Mouse (Mus musculus) lung, postnatal 0 days (tissue): Measurements from ENCODE around the gene Plekha5.

Experiments
- CTCF ChIP-seq: IDR thresholded peaks from 2 replicates; pipeline ENCODE4 v1.5.1; 2016; ENCODE audit warnings: antibody characterized with exemption, mild to moderate bottlenecking
- EP300 ChIP-seq: IDR thresholded peaks from 2 replicates; pipeline ENCODE4 v1.6.1; 2016; ENCODE audit warnings: antibody characterized with exemption, mild to moderate bottlenecking, control low read depth

DNA sequence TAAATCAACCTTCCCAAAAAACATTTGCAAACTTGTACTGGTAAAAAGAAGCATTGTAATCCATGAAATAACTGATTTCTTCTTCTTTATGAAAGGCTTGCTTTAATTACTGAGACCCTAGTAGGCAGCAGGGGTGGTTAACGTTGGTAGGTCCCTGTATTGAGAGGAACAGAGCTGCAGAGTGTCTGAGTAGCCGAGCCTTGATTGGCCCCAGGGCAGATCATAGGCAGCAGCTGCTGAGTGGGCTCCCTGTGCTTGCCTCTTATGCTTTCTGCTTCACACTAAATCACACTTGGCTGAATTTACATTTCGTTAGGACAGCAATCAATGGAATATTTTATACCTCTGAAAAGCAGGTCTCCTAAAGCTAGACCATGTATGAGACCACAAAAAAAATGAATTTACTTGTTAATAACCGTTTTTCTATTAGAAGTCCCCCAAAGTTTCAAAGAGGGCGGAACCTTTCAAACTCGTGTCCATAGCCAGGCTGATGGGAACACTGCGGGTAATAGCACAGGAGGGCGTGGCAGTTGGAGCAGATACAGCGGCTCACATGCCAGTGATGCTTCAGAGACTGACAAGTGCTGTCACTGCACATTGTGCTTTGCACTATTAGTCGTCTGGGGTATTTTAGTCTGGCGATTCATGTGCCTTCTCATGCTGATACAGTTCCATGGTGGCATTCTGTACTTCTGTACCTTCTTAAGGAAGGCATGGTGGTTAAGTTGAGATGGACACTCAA, 123.5 kb downstream of the Plekha5 start:
- TF ChIP-seq EP300 (no peak), CTCF (no peak)
